Mouse (Mus musculus) T-helper 1 cell (primary cell): ENCODE results near the gene 6330403K07Rik.

Experiments
- in situ Hi-C: fragments of 300-600 bp; cut with MboI, MseI; formaldehyde crosslinking; loops from one replicate; pipeline ENCODE4 v1.15.1; 2025; ENCODE audit warnings: high pct_unique_total_duplicates

6330403K07Rik gene

DNA sequence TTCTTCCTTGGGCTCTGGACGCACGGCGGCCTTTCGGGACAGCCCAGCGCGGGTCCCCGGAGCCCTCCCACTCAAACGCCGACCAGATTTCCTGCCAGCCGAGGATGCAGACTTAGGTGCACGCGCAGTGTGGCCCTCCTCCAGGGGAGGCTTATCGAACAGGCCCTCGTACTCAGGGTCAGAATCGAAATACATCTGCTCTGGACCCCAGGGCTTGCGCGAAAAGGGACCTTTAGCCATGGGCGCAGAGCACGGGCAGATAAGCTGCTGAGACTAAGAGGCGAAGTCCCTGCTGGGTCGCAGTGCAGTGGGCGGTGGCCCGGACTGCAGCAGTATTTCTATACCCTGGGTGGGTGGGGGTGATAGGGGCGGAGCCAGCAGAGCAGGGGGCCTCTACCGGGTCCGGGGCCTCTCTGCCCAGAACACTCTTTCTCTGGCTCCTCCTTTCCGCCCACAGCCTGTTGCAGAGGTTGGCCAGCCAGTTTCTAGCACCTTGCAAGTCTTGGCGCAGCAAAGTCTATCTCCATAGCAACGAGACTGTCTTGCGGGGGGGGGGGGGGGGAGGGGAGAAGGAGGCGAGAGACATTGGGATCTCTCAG is at the start of gene 6330403K07Rik:
TSS of gene 6330403K07Rik (minus strand) at position 351 of the 599 bp plus-strand sequence.
- in situ Hi-C loops: no loop called here

DNA sequence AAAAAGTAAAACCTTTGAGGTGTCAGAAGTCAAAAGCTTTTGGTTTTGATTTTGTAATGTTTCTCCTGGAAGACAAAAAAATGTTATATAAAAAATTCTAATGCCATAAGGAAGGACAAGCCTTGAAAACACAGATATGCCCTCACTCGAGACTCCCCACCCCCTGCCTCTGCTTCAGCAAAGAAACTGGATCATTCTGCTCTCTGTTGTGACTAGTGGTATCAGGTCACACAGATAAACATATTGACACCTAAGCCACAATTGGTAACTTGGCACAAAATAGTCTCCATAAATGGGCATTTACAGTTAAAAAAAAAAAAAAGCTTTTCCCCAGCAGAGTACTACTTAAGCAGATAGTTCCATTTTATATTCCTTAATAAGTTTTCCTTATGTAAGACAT is 43.0 kb upstream of the 6330403K07Rik start:
- in situ Hi-C loops: no loop called here

GRCm38 (mm10) chr11:71052554-71052953 is 19.2 kb upstream of the 6330403K07Rik start:
- in situ Hi-C loops: no loop called here

- in situ Hi-C loops: no loop called here
These were observed 6.4 kb upstream of the 6330403K07Rik start for GRCm38 (mm10) chr11:71039526-71040298.

GRCm38 (mm10) chr11:71032491-71033162 is 686 bp downstream of the 6330403K07Rik start:
- in situ Hi-C loops: no loop called here

DNA sequence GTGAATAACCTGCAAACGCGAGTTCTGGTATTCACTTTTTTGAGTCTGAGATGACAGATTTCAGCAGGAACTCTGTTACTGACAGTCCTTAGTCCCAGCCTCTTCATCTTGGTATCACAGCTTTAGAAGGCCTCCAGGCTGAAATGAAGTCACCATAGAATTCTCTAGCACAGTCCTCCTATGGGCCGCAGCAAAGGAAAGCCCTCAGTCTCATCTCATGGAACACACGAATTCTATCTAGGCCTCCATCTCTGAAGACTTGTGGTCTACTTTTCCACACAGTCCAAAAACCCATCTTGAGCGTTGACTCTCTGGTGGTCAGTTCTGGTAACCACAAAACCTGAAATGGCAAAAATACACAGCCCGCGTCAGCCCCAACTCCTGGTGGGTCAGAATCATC is 1.2 kb downstream of the 6330403K07Rik start:
- in situ Hi-C loops: no loop called here

- in situ Hi-C loops: no loop called here
These were observed 3.8 kb downstream of the 6330403K07Rik start for GRCm38 (mm10) chr11:71029403-71030118.

GRCm38 (mm10) chr11:71028280-71028679 is 5.0 kb downstream of the 6330403K07Rik start:
- in situ Hi-C loops: no loop called here

DNA sequence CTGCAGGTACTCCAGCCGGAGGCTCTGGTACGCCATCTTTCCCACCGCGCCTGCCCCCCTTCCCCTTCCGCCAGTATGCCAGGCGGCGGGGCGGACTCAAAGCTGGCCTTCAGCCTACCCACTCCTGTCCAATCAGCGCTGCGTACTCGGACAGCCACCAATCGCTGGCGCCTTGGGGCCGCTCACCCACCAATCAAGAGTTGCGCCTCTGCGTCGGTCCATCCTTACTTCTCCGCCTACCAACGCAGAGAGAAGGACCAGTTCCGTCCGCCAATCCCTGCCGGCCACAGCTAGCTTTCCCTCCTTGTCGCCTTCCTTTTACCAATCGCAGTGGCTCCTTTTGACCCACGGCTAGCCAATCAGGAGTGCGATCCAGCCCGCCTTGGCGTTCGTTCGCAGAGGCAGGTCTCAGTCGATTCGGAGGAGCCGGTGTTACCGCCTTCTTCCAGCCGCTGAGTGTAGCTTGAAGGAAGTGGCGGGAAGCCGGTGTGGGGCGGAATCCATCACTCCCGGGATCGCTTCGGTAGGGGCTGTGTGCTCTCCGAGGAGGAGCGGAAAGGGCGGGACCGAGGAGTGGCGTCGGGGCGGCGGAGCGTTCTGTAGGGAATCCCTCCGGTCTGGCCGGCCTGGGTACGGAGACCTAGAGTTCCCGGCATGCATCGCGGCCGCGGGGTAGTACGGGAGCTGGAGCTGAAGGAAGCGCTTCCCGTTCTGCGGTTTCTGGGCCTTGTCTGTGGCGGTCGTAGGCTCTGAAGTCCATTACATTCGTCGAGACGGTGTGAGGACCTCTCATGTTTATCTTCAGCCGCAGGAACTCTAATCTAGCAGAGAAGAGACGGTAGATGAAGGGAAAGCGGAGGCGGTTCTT is 13.9 kb downstream of the 6330403K07Rik start, which contains the start of the genes Mis12 and Derl2:
TSS of gene Mis12 (plus strand) at position 411 of the 868 bp plus-strand sequence.
TSS of gene Derl2 (minus strand) at position 641 of the 868 bp plus-strand sequence.
- in situ Hi-C loops: no loop called here

GRCm38 (mm10) chr11:71018416-71019200 is 14.7 kb downstream of the 6330403K07Rik start:
- in situ Hi-C loops: no loop called here

- in situ Hi-C loops: no loop called here
These were observed 16.3 kb downstream of the 6330403K07Rik start for GRCm38 (mm10) chr11:71017051-71017450.

GRCm38 (mm10) chr11:71012743-71013142 is 20.6 kb downstream of the 6330403K07Rik start:
- in situ Hi-C loops: no loop called here

DNA sequence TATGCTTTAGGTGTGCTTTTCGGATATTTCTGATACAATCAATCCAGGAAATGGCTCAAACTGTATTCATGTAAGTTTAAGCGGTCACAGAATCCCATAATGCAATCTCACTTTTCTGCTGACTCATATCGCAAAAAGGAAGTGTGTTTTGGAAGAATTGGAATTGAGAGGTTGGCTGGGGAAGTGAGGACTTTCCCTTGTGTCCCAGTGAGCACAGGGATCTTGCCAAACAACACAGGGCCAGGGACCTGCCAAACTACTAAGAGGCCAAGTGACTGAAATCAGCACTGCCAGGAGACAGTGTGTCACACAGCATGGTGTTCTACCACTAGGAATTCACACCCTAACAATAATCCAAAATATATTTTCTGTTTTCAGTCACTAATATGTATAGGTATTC is 25.0 kb downstream of the 6330403K07Rik start:
- in situ Hi-C loops: no loop called here

DNA sequence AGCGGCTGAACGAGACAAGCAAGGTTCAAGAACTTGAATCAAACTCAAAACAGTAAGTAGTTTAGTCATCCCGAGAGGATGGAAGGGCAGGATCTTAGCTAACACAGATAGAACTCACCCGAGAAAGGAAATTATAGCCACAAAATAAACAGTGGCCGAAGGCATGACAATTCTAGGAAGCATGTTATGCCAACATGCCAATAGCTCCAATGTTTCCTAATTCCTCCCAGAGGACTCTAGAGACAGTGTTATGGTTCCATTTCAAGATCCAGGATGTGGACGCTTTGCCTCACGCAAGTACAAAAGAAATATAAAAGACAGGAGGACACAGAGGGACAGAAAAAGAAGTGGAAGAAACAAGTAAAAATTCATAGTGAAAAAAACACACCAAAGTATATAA is 25.5 kb downstream of the 6330403K07Rik start:
- in situ Hi-C loops: no loop called here

DNA sequence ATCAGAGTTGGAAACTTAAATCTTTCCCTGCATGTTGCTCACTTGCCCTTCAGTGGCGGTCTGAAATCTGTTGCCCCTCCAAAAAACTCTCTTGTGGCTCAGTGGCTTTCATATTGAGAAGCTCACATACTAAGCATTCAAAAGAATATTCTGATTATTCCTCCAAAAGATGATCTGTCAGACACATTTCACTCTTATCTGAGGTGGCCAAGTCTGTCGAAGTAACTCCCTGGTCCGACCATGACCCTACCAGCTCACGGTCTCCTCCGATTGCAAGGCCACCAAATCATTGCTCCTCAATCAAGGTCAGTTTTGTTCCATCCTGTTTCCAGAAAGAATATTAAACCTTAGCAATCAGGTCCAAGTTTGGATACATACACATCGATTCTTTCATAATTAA is 26.3 kb downstream of the 6330403K07Rik start:
- in situ Hi-C loops: no loop called here

DNA sequence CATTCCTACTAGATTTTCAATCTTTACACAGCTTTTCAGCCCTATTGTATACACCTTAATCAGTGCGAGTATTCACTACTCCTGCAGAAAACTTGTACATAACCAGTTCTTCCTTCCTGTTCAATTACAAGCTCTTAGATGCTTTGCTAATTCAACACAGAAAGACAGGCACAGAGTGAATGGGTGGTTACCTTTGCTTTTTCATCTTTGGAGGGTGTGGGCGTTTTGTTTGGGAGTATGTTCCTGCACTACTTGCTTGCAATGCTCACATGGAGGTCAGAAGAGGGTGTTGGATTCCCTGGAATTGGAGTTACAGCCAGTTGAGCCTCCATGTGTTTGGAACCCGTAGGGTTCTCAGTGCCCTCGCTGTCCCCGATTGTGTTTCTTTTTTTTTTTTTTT is 28.3 kb downstream of the 6330403K07Rik start:
- in situ Hi-C loops: no loop called here

GRCm38 (mm10) chr11:71004316-71004773 is 29.0 kb downstream of the 6330403K07Rik start, which contains the start of gene Dhx33:
Gene Dhx33, minus strand, starts transcription at chr11:71004437.
- in situ Hi-C loops: no loop called here

DNA sequence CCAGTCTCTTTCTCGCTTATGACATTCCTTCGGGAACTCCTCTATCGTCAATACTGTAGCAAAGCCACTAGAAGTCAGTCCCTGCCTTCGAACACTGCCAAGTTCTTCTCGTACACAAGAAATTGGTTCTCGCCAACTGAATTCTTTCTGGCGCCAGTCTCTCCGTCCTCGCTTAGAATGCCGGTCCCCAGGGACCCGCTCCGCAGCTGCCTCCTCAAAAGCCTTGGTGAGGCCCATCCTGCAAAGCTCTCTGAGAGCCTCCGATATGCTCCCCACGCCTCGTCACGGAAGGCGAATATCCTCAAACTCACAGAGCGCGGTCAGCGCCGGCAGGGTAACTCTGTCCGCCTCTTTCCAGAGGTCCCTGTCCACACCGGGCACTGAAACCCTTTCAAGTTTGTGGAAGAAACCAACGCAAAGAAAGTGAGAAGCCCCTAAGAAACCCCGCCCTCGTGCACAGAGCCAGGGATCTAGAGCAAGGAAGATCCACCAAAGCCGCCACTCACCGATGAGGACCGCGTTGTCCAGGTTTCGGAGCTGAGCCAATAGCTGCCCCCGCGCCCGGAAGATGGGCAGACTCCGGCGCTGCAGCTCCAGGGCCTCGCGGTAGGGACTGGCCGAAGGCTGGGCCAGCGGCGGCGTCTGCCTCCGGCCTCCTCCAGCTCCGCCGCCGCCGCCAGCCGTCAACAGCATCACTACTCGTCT is 29.6 kb downstream of the 6330403K07Rik start:
- in situ Hi-C loops: no loop called here

DNA sequence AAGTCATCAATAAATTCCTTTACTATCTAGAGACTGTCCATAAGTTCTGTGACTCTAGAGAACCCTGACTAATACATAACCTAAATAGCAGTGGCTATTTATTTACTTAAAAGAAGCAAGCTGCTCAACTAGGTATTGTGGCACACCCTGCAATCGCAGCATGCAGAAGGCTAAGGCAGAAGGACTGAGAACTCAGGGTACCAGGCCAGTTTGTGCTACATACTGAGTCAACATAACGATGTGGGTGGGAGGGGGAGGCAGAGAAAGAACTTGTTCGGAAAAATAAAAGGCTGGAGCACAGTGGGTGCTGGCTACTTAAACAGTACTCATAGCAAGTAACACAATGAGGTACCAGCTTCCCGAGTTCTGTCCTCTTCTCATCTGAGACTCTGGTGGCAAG is 32.1 kb downstream of the 6330403K07Rik start:
- in situ Hi-C loops: no loop called here
